Mouse (Mus musculus): Measurements from ENCODE around the gene Fgd2.
"Not testable (repeated sequence)": the region's sequence is repeated elsewhere in the genome, so short reads cannot be mapped to it uniquely, and the experiment has no call there.

Fgd2 gene

DNA sequence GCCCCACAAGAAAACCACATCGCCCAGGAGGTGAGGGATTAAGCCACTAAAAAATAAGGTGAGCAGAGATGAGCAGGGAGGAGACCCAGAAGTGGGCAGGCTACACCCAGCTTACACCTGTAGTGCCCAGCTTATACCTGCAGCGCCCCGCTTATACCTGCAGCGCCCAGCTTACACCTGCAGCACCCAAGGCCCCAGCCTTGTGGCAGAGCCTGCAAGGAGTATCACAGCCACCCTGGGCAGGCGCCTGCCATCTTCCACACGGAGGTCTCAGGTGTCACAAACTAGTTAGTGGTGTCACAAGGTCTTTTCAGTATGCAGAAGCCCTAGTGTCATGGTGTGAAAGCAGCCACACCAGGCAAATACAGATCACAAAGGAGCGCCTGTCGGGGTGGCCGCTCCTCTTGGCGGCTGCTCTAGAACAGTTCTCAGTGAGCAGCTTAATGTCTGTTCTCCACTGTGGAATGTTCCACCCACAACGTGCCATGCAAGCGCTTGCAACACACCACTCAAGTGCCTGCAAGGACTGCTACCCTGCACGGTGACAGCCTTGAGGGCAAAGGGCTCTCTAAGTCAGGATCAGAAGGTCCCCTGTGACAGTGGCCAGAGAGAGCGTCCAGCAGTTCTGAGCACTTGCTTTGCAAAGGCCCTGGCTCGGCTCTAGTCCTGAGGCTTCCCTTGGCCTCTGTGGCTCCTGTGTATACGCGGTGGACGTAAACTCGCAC is 24.3 kb upstream of the Fgd2 start:
- no peak for DNase-seq (ENCODE audit: low read depth, low spot score)

DNA sequence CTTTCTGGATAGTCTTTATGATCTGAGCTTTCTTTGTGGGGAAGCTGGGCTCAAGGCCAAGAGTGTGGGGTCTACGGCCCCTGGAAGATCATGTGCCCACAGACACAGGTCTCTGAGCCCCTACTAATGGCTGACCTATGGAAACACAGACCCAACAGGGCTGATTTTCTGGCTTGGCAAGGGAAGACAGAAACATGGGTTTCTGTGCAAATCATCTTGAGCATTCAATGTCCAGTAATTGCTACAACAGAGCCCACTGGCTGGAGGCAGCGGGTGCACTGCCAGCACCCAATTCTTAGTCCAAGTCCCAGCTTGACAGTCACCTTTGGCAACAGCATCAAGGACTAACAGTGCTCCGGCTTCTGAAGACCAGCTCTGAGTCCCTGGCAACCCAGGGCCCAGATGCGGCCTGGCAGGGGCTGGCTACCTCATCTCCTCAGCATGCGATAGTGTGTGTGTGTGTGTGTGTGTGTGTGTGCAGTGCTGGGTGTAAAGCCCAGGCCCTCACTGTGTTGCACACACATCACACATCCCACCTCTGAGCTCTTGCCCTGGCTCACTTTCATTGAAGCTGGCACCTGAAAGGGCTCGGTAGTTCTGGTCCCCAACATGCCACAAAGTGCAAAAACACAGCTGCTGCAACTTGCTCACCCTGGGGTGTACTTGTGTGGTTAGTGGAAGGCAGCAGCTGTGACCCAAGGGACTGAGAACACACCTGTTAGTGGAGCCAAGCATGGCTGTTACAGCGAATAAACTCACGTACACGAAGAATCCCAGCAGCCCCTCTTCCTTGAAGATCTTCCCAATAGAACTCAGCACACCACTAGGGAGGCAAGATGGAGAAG is 22.5 kb upstream of the Fgd2 start:
- no peak for DNase-seq (ENCODE audit: low read depth, low spot score)

DNA sequence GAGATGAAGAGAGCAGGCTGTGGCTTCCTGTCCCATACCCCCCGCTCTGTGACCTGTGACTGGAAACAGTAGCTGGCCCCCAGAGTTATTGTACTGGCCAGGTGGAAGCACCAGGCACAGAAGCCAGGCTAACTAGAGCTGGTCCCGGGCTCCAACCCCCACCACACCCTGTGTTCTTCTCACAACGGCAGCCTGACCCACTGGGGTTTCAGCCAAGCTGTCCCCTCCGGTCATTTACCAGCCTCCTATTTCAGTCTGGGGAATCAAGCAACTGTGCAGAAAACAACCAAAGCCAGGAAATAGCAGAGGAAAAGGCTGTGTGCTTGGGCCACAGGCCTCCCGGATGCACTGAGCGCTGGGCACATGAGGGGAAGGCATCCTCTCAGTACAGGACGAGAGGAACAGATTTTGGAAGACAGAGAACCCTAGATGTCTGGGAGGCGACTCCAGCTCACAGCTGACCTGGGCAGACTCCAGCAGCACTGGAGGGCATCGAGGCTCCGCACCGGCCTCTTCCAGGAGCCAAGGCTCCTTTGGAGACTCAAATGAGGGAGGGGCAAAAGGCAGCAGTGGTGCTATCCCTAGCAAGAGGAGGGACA is 21.4 kb upstream of the Fgd2 start:
- no peak for DNase-seq (ENCODE audit: low read depth, low spot score)

DNA sequence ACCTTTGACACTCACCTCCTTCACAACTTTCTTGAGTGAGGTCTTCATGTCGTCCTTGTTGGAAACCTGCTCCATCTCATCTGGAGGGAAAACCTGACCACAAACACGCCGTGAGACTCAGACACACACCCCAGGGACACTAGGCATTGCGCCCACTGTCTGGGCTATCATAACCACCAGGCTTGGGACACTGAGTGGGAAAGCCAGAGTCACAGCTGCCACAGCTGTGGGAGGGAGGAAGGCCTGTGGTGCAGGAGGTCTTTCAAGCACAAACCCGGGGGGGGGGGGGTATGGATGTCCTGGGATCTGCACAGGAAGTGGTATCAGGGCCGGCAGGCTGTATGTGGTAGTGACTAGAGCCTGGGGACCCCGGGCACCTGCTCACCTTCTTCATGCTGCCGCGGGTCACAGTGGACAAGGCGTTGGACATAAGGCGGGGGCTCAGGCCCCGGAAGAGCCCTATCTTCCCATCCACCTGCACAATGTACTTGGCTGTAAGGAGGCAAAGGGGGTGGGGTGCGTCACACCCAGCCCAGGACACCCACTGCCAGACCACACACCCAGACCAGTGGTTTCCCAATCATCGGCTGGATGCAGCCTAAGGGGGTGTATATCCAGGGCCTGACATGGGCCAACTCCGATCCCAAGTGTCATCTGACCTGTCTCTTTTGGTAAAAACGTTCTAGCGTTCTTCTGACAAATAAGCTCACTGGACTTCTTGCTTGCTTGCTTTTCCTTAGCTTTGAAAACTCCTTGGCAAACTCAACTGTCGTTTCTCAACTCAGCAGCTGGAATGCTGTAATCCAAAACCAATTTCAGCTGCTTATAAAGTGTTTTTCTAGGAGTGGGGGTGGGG is 20.1 kb upstream of the Fgd2 start:
- DNase-seq (ENCODE audit: low read depth, low spot score), result no peak

DNA sequence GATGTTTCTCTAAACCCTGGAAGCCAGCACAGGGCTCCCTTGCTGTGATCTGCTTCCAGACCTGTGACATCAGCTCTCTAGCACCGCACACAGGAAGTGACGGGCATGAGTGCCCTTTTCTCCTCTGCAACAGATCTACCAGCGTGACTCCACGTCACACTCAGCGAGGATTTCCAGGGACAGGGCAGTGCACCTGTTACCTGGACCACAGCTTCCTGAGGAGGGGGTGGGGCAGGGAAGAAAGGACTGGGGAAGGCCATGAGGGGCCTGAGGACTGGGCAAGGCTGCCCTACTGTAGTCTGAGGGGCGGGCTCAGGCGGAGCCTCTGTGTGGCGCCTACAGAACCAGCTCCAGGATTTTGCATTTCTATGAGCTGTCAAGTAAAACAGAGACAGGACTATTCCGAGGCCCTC is 19.1 kb upstream of the Fgd2 start:
- DNase-seq (ENCODE audit: low read depth, low spot score), result no peak

DNA sequence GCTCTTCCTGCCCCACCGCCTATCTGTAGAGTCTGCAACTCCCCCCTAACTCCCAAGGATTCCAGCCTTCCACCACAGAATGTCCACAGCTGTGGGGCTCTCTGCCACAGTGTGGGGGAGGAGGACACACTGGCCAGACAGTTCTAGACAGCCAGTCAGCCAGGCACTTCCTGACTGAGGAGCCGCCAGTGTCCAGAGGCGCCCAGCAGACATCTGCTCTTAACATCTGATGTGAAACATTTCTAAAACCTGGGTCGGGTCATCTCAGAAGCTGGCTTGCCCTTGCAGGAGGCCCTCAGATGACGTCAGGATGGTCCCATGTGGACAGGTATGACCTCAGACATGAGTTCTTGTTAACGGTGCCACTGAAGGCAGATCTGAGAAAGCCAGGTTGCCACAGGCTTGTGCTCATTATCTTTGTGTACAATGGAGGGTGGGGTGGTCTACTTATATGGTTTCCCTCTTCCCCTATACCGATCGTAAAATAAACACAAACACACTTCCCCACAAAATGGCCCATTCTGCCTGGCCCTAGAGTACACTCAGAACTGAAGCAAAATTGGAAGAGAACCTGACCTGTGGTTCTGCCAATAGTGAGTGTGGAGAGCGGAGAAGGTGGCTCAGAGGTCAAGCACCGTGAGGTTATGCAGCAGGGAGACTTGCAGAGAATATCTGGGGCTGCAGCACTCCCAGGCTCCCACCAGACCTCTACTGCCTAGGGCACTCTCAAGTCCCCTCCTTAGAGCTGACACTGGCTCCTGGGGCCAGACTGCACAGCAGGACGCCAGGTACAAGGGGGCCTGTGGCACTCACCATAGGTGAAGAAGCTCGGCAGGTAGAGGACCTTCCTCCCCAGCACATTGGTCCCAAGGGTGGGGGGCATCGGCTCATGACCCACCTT is 18.5 kb upstream of the Fgd2 start:
- no peak for DNase-seq (ENCODE audit: low read depth, low spot score)

DNA sequence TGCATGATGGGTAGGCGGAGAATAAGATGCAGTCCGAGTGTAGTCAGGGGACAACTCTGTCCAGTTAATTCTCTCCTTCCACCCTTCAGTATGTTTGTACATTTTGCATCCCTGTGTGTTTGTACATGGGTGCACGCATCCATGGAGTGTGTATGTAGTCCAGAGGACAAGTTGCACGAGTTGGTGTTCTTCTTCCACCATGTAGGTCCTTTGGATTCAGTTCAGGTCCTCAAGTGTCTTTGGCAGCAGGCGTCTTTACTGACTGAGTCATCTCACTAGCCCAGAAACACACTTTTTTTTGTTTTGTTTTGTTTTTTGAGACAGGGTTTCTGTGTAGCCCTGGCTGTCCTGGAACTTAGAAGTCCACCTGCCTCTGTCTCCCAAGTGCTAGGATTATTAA is 17.5 kb upstream of the Fgd2 start:
- DNase-seq (ENCODE audit: low read depth, low spot score), result no peak

DNA sequence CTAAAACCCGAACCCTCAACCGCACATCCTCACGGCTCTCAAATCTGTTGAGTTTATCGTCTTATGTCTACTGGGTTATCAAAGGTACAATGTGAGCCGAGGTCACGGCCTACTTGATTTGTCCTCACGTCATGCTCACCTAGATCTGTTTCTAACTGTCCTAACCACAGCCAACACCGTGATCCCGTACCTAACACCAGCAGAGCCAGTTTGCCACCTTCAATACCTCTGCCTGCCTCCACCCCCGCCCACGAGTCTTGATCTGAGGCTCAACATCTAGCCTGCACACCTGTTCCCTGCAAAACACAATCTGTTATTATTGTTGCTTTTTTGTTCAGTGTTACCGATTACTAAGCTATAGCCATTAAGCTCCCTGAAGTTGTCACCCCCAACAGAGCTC is 15.4 kb upstream of the Fgd2 start:
- no peak for DNase-seq (ENCODE audit: low read depth, low spot score)

DNA sequence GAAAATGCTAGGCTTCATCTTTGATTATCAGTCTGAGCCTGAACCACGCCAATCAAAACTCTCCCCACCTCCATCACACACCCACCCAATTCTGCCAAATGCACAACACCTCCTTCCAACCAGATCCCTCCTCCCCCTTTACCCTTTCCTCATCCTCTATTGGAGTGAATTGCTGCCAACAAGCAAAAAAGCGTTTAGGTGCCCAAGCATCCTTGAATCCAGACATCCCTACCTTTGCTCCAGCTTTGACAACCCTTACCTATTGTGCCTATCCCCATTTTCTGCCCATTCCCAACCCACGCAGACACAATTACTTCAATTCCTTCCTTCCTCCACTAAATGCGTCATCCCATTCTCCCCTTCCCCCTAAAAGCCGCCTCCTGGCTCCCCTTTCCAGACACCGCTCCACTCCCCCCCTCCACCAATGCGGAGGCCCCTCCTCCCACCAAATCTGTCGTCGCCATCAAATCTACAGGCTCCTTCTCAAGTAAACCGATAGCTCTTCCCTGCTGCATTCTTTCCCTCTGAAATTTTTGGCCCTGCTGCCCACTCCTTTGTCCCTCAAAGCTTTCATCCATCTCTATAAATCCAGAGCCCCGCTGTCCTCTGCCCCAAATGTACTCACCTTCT is 14.1 kb upstream of the Fgd2 start:
- DNase-seq (ENCODE audit: low read depth, low spot score), result peak; percentile 83

DNA sequence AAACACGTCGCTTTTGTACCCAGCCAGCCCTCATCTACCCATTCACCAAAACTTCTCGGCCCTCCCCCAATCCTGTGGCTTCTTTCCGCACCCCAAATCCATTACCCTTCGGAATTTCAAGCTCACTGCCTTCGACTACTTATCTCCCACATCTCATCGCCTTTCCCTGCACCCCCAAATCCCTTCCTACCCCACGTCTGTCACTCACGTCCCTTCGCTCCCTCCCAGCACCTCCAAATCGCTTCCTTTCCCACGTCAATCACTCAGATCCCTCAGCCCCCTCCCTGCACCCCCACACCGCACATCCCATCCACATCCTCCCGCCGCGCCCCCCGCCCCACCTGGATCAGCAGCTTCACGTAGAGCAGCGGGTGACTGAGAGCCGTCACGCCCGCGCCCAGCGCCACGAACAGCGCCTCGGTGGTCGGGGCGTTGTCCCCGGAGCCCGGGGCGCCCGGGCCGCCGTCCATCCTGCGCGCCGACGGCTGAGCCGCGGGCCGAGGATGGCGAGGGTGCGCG is 13.5 kb upstream of the Fgd2 start:
- no peak for DNase-seq (ENCODE audit: low read depth, low spot score)

DNA sequence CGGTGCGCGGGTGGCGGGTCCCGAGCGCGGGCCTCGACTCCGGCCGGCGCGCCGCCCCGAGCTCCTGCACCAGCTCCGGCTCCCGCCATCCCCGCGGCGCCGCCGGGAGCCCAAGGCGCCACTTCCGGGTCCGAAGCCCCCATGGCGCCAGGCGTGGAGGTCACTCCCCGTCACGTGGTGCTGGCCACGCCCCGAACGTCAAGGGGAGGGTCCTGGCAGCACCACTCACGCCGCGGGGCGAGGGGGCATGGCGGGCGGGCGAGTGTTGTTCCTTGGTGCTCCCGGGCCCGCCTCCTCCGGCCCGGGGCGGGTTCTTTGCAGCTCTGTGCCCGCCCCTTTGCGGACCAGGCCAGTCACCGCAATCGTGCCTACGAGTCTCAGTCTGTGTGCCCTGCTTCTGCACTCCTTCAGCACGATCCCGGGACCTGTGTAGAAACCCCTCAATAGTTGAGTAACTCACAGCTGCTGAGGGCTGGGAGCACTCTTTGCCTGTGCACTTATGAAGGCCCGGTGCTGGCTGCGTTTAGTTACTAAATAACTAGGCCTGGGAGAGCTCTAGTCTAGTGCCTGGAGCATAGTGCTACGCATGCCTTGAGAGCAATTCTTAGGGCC is 13.0 kb upstream of the Fgd2 start, which contains the start of gene Mtch1:
TSS of gene Mtch1 (minus strand) at position 290 of the 612 bp plus-strand sequence.
- DNase-seq (ENCODE audit: low read depth, low spot score), result peak; percentile 89

DNA sequence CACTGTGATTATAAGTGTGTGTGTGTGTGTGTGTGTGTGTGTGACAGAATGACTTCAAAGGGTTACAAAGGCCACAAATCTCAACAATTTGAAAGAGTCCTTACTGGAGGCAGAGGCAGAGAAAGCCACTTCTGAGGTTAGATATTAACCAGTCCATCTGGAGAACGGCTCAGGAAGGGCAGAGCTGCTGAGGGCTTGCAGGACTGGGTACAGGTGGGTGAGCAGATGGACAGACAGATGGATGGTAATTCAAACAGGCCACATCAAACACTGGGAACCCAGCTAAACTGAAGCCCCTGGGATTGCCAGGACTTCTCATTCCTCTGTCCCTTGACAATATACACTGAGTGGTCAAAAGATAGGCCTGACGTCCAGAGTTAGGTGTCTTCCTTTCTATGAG is 11.7 kb upstream of the Fgd2 start:
- no peak for DNase-seq (ENCODE audit: low read depth, low spot score)

DNA sequence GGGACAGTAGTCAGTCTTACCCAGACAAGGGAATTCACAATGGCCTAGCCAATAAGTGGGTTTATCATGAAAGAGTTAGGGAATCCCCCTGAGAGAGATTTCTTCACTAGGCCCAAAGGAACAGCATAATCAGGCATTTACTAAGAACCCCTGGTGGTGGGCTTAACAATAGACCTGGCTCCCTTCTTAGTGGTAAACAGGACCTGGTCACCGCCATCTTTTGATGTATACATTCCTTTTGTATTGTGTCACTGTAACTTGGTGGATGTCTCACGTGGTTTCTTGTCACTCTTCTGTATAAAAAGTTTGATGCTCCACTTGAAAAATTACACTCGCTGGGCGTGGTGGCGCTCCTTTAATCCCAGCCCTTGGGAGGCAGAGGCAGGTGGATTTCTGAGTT is 9.7 kb upstream of the Fgd2 start:
- DNase-seq (ENCODE audit: low read depth, low spot score), result not testable (repeated sequence)

DNA sequence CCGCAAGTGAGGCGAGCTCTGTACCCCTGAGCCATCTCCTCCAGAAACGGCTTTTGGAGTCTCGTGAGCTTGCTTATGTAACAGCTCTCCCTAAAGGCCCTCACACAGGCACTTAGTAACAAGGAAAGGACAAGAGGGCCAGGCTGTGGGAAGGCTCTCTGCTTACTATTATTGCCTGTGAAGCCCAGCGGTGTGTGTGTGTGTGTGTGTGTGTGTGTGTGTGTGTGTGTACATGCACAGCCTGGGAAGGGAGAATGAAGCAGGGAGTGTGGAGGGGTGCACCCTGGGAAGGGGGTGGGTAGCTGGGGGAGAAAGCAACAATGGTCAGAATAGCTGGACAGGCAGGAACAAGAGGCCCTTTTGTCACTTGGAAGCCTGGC is 5.3 kb upstream of the Fgd2 start:
- DNase-seq (ENCODE audit: low read depth, low spot score), result peak; percentile 55

DNA sequence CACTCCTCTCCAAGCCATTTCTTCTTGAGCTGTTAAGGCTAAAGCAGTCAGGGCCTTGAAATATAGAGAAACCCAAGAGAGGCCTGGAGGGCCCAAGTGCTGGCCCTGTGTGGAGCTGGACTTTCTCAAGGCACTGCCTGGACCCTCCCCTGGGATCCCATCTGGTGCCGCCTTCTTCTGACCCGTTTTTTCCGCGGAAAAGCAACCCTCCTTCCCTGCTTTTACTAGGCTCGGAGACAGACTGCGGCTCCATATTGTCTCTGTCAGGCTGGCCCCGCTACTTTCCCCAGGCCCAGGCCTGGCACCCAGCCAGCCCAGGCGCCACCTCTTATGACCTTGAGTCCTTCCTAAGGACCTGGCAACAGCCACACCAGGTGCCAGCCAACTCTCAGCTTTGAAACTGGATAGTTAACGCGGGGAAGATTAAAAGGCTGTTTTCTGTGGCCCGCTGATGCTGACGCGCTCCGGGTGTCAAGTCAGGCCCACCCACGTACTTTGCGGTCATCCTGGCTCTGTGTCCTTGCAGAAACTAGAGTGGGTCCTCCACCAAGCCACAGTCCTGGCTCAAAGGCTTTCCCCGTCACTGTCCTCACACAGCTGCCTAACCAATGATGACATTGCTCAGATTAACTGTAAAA is 4.8 kb upstream of the Fgd2 start:
- no peak for DNase-seq (ENCODE audit: low read depth, low spot score)

DNA sequence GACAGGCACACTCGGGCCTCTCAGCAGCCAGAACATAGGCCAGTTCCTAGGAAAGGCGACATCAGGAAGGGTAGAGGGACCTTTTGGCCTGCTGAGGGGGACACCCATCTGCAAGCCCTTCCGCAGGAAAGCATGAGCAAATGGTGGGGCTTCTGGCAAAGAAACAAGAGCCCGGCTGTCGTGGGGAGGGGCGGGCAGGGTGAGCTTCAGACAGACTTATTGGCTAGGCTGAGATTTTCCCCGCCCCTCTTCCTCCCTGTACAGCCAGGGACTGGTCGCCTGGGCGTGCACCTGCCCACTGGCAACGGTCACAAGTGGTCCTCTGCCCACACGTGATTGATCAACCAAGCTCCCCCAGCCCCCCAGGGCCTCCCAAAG is 4.2 kb upstream of the Fgd2 start:
- DNase-seq (ENCODE audit: low read depth, low spot score), result peak; percentile 74

DNA sequence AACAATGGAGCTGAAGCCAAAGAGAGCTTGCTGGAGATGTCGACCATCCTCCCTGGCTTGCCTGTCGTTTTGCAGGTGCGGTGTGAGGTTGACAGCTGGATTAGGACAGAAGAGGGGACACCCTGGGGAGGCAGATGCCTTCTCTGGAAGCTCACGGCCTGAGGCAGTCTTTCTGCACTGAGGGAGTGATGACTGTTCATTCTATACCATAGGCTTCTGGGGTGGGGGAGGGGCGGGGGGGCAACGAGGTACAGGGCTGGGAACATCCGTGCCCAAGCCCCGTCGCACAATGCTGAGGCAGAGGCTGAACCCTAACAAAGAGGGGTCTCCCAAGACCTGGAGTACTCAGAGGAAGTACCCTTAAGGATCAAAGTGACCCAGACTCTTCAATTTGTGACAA is 3.8 kb upstream of the Fgd2 start:
- DNase-seq (ENCODE audit: low read depth, low spot score), result no peak

DNA sequence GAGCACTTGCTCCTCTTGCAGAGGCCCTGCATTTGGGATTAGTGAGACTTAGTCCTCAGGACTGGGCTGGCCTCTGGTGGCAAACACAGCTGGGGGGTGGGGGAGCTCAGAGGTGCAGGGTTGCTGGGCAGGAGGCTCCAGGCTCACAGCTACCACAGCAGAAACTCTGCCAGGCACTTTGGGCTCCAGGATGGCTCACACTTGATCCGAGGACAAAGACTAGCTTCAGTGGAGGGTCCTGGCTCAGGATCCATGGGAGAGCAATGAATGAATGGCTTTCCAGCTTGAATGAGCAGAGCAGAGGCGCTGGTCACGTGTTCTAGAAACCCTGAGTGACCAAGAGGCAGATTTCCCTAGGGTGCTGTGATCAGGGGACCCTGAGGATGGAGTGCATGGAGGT is 1.8 kb upstream of the Fgd2 start:
- DNase-seq (ENCODE audit: low read depth, low spot score), result no peak
